Mouse (Mus musculus) naive thymus-derived CD4-positive, alpha-beta T cell, adult 2 months (primary cell): ENCODE data around the gene Gm3880.
"Not testable (repeated sequence)": the region's sequence is repeated elsewhere in the genome, so short reads cannot be mapped to it uniquely, and the experiment has no call there.

Experiments
- DNase-seq: peaks from one replicate; pipeline ENCODE4 v3.0.0-alpha.2; 2011; ENCODE audit warnings: low read depth

The Gm3880 gene

GRCm38 (mm10) chrX:102686872-102687271 is at the start of gene Gm3880:
Gene Gm3880 (minus strand): TSS chrX:102686972.
- DNase-seq: not testable (repeated sequence)

GRCm38 (mm10) chrX:102724226-102724625 is 37.5 kb upstream of the Gm3880 start:
- not testable (repeated sequence) for DNase-seq

GRCm38 (mm10) chrX:102707535-102707934 is 20.8 kb upstream of the Gm3880 start, which contains the start of the genes Gm9112 and Dmrtc1b:
Gene Gm9112 (minus strand): TSS chrX:102707635.
Gene Dmrtc1b (plus strand): TSS chrX:102707865.
- DNase-seq: not testable (repeated sequence)

GRCm38 (mm10) chrX:102700636-102701035 is 13.9 kb upstream of the Gm3880 start:
- not testable (repeated sequence) for DNase-seq

GRCm38 (mm10) chrX:102689252-102689651 is 2.5 kb upstream of the Gm3880 start:
- DNase-seq: not testable (repeated sequence)

- not testable (repeated sequence) for DNase-seq
These were observed 2.1 kb downstream of the Gm3880 start for GRCm38 (mm10) chrX:102684706-102685105.

- DNase-seq: no peak
These were observed 20.1 kb downstream of the Gm3880 start for GRCm38 (mm10) chrX:102666641-102667040.

- DNase-seq: no peak
These were observed 26.1 kb downstream of the Gm3880 start for GRCm38 (mm10) chrX:102660712-102661111.

- no peak for DNase-seq
These were observed 41.1 kb downstream of the Gm3880 start for GRCm38 (mm10) chrX:102645691-102646090.

GRCm38 (mm10) chrX:102645146-102645545 is 41.6 kb downstream of the Gm3880 start:
- DNase-seq: no peak

- DNase-seq: no peak
These were observed 42.2 kb downstream of the Gm3880 start for GRCm38 (mm10) chrX:102644573-102644951.

- no peak for DNase-seq
These were observed 42.8 kb downstream of the Gm3880 start, which contains the start of gene Phka1 for GRCm38 (mm10) chrX:102643823-102644572. Gene Phka1 (minus strand): TSS chrX:102644246.
